Mouse (Mus musculus) stomach, postnatal 0 days (tissue): ENCODE results near the gene Bmp2k.

ENCODE experiments used
- CTCF ChIP-seq: IDR thresholded peaks from 2 replicates; pipeline ENCODE4 v1.5.1; 2016; ENCODE audit warnings: antibody characterized with exemption, low read depth, mild to moderate bottlenecking, moderate library complexity
- EP300 ChIP-seq: optimal IDR thresholded peaks from 2 replicates; pipeline ENCODE3; 2016; ENCODE audit warnings: antibody characterized with exemption

DNA sequence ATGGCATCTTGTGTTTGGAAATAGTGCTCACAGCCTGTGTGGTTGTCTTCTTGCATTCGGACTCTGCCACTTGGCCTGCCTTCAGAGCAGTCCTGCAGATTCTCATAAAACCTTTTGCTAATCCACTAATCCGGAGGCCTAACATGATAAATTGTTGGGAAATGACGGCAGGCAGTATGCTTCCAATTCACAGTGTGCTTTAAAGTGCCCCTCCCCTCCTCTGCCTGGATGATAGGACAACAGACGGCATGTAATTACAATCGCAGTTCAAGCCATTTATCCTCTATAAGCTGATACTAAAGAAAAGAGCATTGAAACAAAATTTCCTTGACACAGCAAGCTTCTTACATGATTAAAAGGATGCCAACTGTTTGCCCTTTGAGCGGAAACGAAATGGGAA, 80.2 kb downstream of the Bmp2k start:
- TF ChIP-seq EP300 (no peak), CTCF (no peak)
